Mouse (Mus musculus): ENCODE results near the gene Tmem120b. TPM values are rescaled to one million over a fixed set of nuclear protein-coding genes. Genes with fewer than 3 reads are reported as not detected.

The Tmem120b gene
- total and polyA plus RNA-seq, 2 experiments, result 2.7 to 3.8 TPM

DNA sequence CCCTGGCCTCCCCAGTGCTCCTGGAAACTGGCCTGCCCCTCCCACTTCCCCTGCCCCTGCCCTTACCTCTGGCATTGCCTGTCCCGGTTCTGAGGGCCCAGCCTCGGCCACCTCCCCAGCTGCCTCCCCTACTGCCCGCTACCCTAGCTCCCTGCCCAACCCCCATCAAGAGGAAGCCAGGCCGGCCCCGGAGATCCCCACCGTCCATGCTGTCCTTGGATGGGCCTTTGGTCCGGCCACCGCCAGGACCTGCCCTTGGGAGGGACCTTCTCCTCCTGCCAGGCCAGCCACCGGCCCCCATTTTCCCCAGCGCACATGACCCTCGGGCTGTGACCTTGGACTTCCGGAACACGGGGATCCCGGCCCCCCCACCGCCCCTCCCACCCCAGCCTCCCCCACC lies 92.1 kb downstream of the Tmem120b start:
- no peaks in the 10 kb centered on the region for H3K79me2 ChIP-seq (ENCODE audit: control insufficient read depth, insufficient read depth, low read length)
- no peaks in the 10 kb centered on the region for H3K27me3 ChIP-seq (ENCODE audit: control insufficient read depth, insufficient read depth, low read length)
- no peak overlapping the region for H3K27ac ChIP-seq (replicated peaks; ENCODE audit: insufficient read depth, low read depth, low read length)
- TF ChIP-seq POLR2A (IDR thresholded peaks at IDR 0.05; ENCODE audit: extremely low read depth, insufficient read depth, low read length), result no peak
- TF ChIP-seq CTCF (IDR thresholded peaks at IDR 0.05; ENCODE audit: low read depth, low read length), result no peak
- DNase-seq (ENCODE audit: extremely low read depth, low read depth, low spot score), result no peak
- peaks cover 67% of the 10 kb centered on the region for H3K36me3 ChIP-seq (ENCODE audit: control insufficient read depth, insufficient read depth, low read length)
- no peaks in the 10 kb centered on the region for H3K4me1 ChIP-seq (ENCODE audit: control insufficient read depth, insufficient read depth, low read length)
- 81% methylated on average over 15 of the region's 15 CpGs for WGBS
- no peak overlapping the region for H3K4me3 ChIP-seq (ENCODE audit: insufficient read depth, low read depth, low read length)
- no peak overlapping the region for H3K9ac ChIP-seq (ENCODE audit: low read depth, low read length)

DNA sequence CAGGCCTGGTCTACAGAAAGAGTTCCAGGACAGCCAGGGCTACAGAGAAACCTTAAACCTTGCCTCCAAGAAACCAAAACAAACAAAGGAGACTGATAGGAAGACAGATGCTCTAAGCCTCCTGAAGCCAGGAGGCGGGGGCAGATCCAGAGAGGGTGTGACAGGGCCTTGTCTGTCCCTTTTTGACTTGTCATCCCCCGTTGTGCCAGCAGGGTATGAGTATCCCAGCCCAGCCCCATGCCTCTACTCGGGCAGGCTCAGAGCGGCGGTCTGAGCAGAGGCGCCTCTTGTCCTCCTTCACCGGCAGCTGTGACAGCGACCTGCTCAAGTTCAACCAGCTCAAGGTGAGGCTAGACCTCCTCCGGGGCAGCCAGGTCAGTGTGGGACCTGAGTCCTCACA lies 94.7 kb downstream of the Tmem120b start:
- Histone ChIP-seq H3K9ac (ENCODE audit: low read depth, low read length) (no peak overlapping the region), H3K4me3 (ENCODE audit: insufficient read depth, low read depth, low read length) (no peak overlapping the region), H3K27ac (replicated peaks; ENCODE audit: insufficient read depth, low read depth, low read length) (no peak overlapping the region), H3K79me2 (ENCODE audit: control insufficient read depth, insufficient read depth, low read length) (no peaks in the 10 kb centered on the region), H3K27me3 (ENCODE audit: control insufficient read depth, insufficient read depth, low read length) (no peaks in the 10 kb centered on the region), H3K36me3 (ENCODE audit: control insufficient read depth, insufficient read depth, low read length) (peaks cover 65% of the 10 kb centered on the region), H3K4me1 (ENCODE audit: control insufficient read depth, insufficient read depth, low read length) (no peaks in the 10 kb centered on the region)
- DNase-seq (ENCODE audit: extremely low read depth, low read depth, low spot score), result no peak
- 91% methylated on average over 9 of the region's 9 CpGs for WGBS
- no peak for TF ChIP-seq CTCF (IDR thresholded peaks at IDR 0.05; ENCODE audit: low read depth, low read length)
- no peak for TF ChIP-seq POLR2A (IDR thresholded peaks at IDR 0.05; ENCODE audit: extremely low read depth, insufficient read depth, low read length)

DNA sequence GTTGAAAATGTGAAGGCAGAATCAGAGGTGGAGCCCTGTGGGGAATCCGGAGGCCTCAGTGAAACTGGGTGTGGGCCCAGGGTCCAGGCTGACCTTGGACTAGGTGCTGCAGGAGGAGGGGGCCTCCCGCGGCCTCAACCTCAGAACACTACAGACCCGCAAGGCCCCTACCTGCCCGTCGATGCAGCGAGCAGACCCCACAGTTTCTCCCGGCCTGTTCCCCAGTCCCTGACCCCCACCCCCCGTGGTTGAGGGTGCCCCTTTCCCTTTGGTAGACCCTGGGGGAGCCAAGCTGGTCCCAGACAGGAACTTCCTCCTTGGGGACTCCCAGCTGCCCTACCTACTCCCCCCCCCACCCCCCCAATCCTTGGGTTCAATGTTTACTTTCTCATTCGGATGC lies 98.2 kb downstream of the Tmem120b start:
- Histone ChIP-seq H3K79me2 (ENCODE audit: control insufficient read depth, insufficient read depth, low read length) (no peaks in the 10 kb centered on the region), H3K4me1 (ENCODE audit: control insufficient read depth, insufficient read depth, low read length) (peaks cover 5% of the 10 kb centered on the region; the same call in 1 of the 2 replicates), H3K4me3 (ENCODE audit: insufficient read depth, low read depth, low read length) (no peak overlapping the region), H3K36me3 (ENCODE audit: control insufficient read depth, insufficient read depth, low read length) (peaks cover 41% of the 10 kb centered on the region), H3K27me3 (ENCODE audit: control insufficient read depth, insufficient read depth, low read length) (no peaks in the 10 kb centered on the region), H3K27ac (replicated peaks; ENCODE audit: insufficient read depth, low read depth, low read length) (no peak overlapping the region), H3K9ac (ENCODE audit: low read depth, low read length) (no peak overlapping the region)
- TF ChIP-seq POLR2A (IDR thresholded peaks at IDR 0.05; ENCODE audit: extremely low read depth, insufficient read depth, low read length), result no peak
- no peak for TF ChIP-seq CTCF (IDR thresholded peaks at IDR 0.05; ENCODE audit: low read depth, low read length)
- DNase-seq (ENCODE audit: extremely low read depth, low read depth, low spot score), result no peak
- WGBS, result 84% methylated on average over 10 of the region's 10 CpGs

Other genes with a start within 250 kb of the Tmem120b start
- 93.9 and 99.0 TPM in 2 replicates for gene Anapc5, start 247.1 kb upstream of the Tmem120b start, total RNA-seq (2014; rRNA removed)
- gene Anapc5, start 247.1 kb upstream of the Tmem120b start, polyA plus RNA-seq (2012; rRNA removed), result 61.0 and 61.9 TPM in 2 replicates
- 4.1 and 5.3 TPM in 2 replicates for gene Rnf34, start 218.4 kb upstream of the Tmem120b start, total RNA-seq (2014; rRNA removed)
- gene Rnf34, start 218.4 kb upstream of the Tmem120b start, polyA plus RNA-seq (2012; rRNA removed), result 3.4 TPM in 2 replicates
- gene Kdm2b, start 78.6 kb upstream of the Tmem120b start, total RNA-seq (2014; rRNA removed), result 3.0 and 4.9 TPM in 2 replicates
- gene Kdm2b, start 78.6 kb upstream of the Tmem120b start, polyA plus RNA-seq (2012; rRNA removed), result 5.5 and 7.1 TPM in 2 replicates
- 4.2 and 5.8 TPM in 2 replicates for gene Orai1, start 53.3 kb upstream of the Tmem120b start, total RNA-seq (2014; rRNA removed)
- gene Orai1, start 53.3 kb upstream of the Tmem120b start, polyA plus RNA-seq (2012; rRNA removed), result 39.3 and 43.1 TPM in 2 replicates
- gene Morn3, start 21.4 kb upstream of the Tmem120b start, total RNA-seq (2014; rRNA removed), result not detected in 2 replicates
- gene Morn3, start 21.4 kb upstream of the Tmem120b start, polyA plus RNA-seq (2012; rRNA removed), result not detected in 2 replicates
- 0.09 and 0.87 TPM in 2 replicates for gene Rhof, start 64.3 kb downstream of the Tmem120b start, total RNA-seq (2014; rRNA removed)
- gene Rhof, start 64.3 kb downstream of the Tmem120b start, polyA plus RNA-seq (2012; rRNA removed), result 0.61 and 0.86 TPM in 2 replicates
- 1.8 and 3.8 TPM in 2 replicates for gene Setd1b, start 73.8 kb downstream of the Tmem120b start, total RNA-seq (2014; rRNA removed)
- 6.0 and 7.2 TPM in 2 replicates for gene Setd1b, start 73.8 kb downstream of the Tmem120b start, polyA plus RNA-seq (2012; rRNA removed)
- 29.8 and 39.8 TPM in 2 replicates for gene Psmd9, start 101.0 kb downstream of the Tmem120b start, total RNA-seq (2014; rRNA removed)
- 26.4 and 28.5 TPM in 2 replicates for gene Psmd9, start 101.0 kb downstream of the Tmem120b start, polyA plus RNA-seq (2012; rRNA removed)
- gene Hpd, start 114.3 kb downstream of the Tmem120b start, total RNA-seq (2014; rRNA removed), result 3,614 and 3,656 TPM in 2 replicates
- gene Hpd, start 114.3 kb downstream of the Tmem120b start, polyA plus RNA-seq (2012; rRNA removed), result 3,813 and 5,374 TPM in 2 replicates
- 0.37 and 0.60 TPM in 2 replicates for gene Wdr66, start 183.7 kb downstream of the Tmem120b start, total RNA-seq (2014; rRNA removed)
- 0.35 and 0.60 TPM in 2 replicates for gene Wdr66, start 183.7 kb downstream of the Tmem120b start, polyA plus RNA-seq (2012; rRNA removed)